Mouse (Mus musculus) embryonic facial prominence, embryonic 12.5 days (tissue): ENCODE results near the gene Astn2. TPM values are rescaled to one million over a fixed set of nuclear protein-coding genes. Genes with fewer than 3 reads are reported as not detected.

ENCODE experiments used
- ATAC-seq: fragments of 200-750 bp; cut with Nextera tagmentation; 2 replicates; pipeline ENCODE4 v1.8.0; 2017; ENCODE audit not compliant: insufficient number of reproducible peaks, insufficient read depth, low FRiP score, low TSS enrichment
- H3K27ac ChIP-seq: fragments of 300-500 bp; sonication (generic); 2 replicates; pipeline ENCODE4 v1.5.1; 2016; ENCODE audit warnings: mild to moderate bottlenecking
- H3K27me3 ChIP-seq: fragments of 300-500 bp; sonication (generic); 2 replicates; pipeline ENCODE4 v1.6.1; 2016; ENCODE audit warnings: mild to moderate bottlenecking, moderate library complexity
- H3K36me3 ChIP-seq: fragments of 300-500 bp; sonication (generic); 2 replicates; pipeline ENCODE4 v1.6.1; 2016; ENCODE audit warnings: mild to moderate bottlenecking
- H3K4me1 ChIP-seq: fragments of 300-500 bp; sonication (generic); 2 replicates; pipeline ENCODE4 v1.6.1; 2016
- H3K4me2 ChIP-seq: fragments of 300-500 bp; sonication (generic); replicated peaks from 2 replicates; pipeline ENCODE4 v1.6.1; 2016; ENCODE audit warnings: mild to moderate bottlenecking, moderate library complexity
- H3K4me3 ChIP-seq: fragments of 300-500 bp; sonication (generic); 2 replicates; pipeline ENCODE4 v1.5.1; 2016; ENCODE audit warnings: mild to moderate bottlenecking
- H3K9ac ChIP-seq: fragments of 300-500 bp; sonication (generic); 2 replicates; pipeline ENCODE4 v1.6.1; 2016; ENCODE audit warnings: mild to moderate bottlenecking, moderate library complexity
- H3K9me3 ChIP-seq: fragments of 300-500 bp; sonication (generic); 2 replicates; pipeline ENCODE4 v1.6.1; 2016; ENCODE audit warnings: mild to moderate bottlenecking, moderate library complexity
- WGBS: fragments of 180-500 bp; shearing (Covaris S2); methylation state at CpG from one replicate; pipeline ENCODE4 v1.1.7; 2016; 5-methylcytosine and 5-hydroxymethylcytosine counted together
- polyA plus RNA-seq: library from polyadenylated mRNA; unstranded; fragments of >200 nt; fragmentation: Nextera tagmentation; extraction: Ambion mirVana; gene quantifications from 2 replicates; pipeline ENCODE4 v1.2.1, GENCODE M21; 2016

Astn2 gene
- polyA plus RNA-seq, 1 experiment from 2014 or later: 1.6 TPM

DNA sequence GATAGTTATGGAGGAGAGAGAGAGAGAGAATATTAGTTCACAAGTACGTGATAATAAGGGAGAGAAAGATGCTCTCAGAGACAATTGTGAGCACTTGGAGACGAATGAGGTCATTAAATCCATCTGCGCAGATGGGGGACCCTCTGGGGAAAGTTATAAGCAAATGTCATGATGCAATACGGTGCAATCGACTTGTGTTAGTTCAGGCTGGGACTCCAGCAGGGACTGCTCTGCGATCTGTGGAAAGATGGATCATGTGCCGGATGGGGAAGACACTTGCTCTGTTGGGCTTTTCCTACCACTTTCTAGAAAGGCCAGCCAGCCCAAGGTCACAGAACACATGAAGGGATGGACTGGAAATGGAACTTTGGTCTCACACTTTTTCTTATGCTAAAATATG, 1053.9 kb downstream of the Astn2 start:
- H3K9me3 ChIP-seq: no peaks in the 10 kb centered on the region

GRCm38 (mm10) chr4:65341766-65342165, 1062.6 kb downstream of the Astn2 start:
- Histone ChIP-seq H3K36me3 (no peaks in the 10 kb centered on the region), H3K27me3 (no peaks in the 10 kb centered on the region), H3K27ac (no peak overlapping the region), H3K9me3 (no peaks in the 10 kb centered on the region), H3K4me1 (no peaks in the 10 kb centered on the region), H3K4me2 (no peak overlapping the region), H3K9ac (no peak overlapping the region), H3K4me3 (no peak overlapping the region)
- 87% methylated on average over 3 of the region's 3 CpGs for WGBS
- ATAC-seq: no peak

More for the DNA sequence above, 1053.9 kb downstream of the Astn2 start:
- Histone ChIP-seq H3K4me3 (no peak overlapping the region), H3K27me3 (no peaks in the 10 kb centered on the region), H3K27ac (no peak overlapping the region), H3K4me1 (no peaks in the 10 kb centered on the region), H3K9ac (no peak overlapping the region), H3K36me3 (no peaks in the 10 kb centered on the region), H3K4me2 (no peak overlapping the region)
- no peak for ATAC-seq
- WGBS: 84% methylated on average over 7 of the region's 7 CpGs

DNA sequence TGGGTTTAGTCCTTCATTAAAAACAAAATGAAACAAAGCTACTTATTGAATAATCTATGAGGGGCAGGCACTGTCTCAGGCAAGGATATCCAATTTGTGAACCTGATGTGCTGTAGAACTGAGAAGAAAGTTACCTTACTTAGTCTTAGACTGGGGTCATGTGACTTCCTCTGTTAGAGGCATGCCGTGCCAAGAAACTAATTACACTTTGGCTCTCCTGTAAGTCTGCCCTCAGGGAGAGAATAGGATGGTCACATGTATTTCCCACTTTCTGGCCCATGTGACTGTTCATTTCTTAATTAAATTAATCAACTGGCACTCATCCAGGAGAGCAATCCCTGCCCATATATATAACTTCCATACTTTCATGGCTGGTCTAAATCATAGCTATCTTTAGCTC, 1070.7 kb downstream of the Astn2 start:
- no peak for ATAC-seq

More for the DNA sequence above, 1070.7 kb downstream of the Astn2 start:
- Histone ChIP-seq H3K27me3 (no peaks in the 10 kb centered on the region), H3K4me2 (no peak overlapping the region), H3K4me3 (no peak overlapping the region), H3K9ac (no peak overlapping the region), H3K4me1 (no peaks in the 10 kb centered on the region), H3K9me3 (no peaks in the 10 kb centered on the region), H3K36me3 (no peaks in the 10 kb centered on the region), H3K27ac (no peak overlapping the region)
- 38% methylated on average over 1 of the region's 1 CpGs for WGBS
